Mouse (Mus musculus) NIH3T3 (cell line): ENCODE data around the gene Zfp706.
A peak's percentile ranks its signal among the peaks of the same experiment; 100 is the strongest.
"Not testable (repeated sequence)": the region's sequence is repeated elsewhere in the genome, so short reads cannot be mapped to it uniquely, and the experiment has no call there.

Experiments
- DNase-seq: peaks from one replicate; pipeline ENCODE4 v3.0.0-alpha.2; 2012; ENCODE audit warnings: low read depth

The Zfp706 gene

DNA sequence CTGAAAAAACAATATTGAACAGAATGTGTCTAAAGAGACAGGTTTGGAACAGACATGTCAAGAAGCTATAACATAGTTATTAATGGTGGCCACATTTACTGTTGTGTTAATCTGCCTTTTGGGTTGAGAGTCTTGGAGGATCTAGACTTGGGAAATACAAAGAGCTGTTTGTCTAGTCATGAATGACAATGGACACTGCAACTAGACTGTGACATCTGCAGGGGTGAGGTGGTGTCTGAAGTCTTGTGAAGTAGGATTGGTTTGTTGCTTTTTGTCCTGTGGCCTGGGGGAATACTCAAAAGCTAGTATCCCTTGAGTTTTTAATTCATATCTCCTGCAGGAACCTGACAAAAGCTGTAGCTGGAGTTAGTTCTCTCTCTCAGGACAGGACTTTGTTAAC is 973 bp upstream of the Zfp706 start:
- DNase-seq = no peak

DNA sequence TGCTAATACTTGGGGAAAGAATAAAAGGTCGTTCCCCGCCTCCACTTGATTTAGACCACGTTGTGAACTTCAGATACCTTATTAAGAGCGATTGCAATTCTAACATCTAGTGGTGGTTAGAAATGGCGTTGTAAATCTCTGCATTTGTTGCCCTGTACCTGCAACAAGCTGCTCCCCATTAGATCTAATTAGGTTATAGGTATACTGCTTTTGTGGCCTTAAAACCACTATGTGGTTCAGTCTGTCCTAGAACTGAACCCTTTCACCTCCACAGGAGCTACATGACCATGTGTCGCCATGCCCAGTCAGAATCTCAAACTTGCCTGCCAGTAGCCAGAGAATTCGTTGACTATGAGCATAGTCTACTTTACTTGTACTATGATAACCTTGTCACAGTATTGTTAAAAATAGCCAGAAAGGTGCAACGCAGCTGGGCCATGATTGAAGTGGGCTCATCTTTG is 416 bp upstream of the Zfp706 start:
- DNase-seq = no peak

DNA sequence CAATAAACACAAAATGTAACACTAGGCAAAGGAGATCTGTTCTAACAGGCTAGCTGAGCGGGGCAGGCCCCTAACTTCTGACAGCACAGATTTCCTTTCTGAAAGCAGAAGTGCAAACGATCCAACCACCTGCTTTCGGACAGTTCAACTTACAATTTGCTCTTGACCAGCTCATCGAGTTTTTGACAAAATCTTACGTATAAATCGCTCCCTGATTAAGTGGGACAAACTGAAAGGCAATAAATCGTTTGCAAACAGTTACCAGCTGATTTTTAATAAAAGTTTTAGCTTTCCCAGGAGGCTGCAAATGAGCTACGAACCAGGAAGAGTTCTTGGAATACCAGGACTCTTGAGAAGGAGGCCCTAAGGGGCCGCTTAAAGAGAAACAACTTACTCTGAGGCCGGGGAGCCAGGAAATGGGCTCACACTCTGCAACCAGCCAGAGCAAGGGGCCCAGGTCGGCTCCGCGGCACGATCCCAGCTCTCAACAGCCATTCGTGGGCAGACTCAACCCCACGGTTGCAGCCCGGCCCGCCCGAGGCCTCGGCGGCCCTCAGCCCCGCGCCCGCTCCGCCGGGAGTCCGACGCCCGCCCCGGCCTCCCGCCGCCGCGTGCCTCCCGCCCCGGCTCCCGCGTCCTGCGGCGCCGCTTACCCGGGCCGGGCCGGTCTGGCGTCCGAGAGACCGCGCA is 953 bp downstream of the Zfp706 start:
- DNase-seq = peak; percentile 61

DNA sequence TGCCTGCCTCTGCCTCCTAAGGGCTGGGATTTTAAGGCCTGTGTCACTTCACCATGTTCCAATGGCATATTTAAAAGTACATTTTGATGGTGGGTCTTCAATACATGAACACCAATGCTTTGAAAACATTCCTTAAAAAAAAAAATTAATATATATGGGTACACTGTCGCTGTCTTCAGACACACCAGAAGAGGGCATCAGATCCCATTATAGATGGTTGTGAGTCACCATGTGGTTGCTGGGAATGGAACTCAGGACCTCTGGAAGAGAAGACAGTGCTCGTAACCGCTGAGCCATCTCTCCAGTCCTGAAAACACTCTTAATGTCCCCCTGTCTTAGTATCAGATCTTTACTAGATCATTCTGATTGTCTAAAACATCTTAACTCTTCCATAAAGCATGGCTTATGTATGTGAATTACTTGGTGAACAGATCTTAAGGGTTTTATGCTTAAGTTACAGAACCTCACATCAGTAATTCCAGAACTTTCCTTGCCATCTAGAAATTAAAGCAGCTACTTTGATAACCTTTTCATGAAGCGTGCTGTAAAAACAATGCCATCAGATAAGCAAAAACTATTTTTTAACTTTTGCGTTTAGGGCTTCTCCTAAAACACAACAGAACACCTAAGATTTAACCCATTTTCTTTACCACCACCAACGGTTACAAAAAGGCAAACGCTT is 1.6 kb downstream of the Zfp706 start:
- no peak for DNase-seq

DNA sequence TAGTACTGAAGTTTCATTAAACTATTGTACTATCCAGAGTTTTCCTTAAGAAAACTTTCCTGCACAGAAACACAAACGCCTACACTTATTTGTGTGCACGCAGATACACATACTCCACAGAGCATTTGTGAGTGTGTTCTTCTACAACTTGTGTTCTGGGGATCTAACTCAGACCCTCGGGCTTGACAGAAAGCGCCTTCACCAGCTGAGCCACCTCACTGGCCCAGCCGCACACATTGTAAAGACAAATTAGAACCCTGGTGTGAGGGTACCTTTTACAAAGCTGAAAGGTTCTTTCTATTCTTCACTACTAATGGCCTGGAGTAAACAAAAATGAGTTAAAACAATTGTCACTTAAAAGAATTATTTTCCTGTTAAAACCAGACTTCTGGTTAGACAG is 2.7 kb downstream of the Zfp706 start:
- no peak for DNase-seq

DNA sequence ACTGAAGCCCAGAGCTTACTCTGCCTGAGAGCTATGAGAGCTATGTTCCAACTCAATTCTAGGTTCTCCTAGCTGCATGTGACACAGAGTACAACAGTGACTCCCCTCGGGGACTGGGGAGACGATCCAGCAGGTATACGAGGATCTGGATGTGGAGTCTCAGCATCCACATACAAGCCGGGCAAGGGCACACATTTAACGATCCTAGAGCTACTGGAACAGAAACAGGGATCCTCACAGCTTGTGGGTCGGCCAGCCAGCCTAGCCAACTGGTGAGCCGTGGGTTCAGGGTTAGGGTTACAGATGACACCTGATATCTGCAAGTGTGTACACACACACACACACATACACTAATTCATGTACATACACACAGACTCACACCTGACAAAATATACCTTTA is 5.3 kb downstream of the Zfp706 start:
- no peak for DNase-seq

DNA sequence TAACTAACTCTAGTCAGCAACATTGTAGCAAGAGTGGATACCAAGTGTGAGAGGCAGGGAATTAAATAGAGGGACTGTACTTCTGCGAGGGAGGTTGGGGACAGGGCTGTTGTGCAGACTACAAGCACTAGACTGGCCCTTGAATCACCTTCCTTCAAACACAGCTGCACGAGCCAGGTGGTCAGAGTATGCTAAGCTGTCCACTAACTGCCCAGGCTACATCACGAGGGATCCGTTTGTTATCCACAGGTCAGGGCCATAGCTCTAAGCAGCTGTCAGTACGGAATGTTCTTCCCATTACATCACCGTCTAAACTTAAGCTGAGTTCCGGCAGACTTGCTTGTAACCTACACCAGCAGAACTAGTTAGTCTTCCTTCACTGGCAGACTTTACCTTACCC is 8.0 kb downstream of the Zfp706 start:
- not testable (repeated sequence) for DNase-seq

DNA sequence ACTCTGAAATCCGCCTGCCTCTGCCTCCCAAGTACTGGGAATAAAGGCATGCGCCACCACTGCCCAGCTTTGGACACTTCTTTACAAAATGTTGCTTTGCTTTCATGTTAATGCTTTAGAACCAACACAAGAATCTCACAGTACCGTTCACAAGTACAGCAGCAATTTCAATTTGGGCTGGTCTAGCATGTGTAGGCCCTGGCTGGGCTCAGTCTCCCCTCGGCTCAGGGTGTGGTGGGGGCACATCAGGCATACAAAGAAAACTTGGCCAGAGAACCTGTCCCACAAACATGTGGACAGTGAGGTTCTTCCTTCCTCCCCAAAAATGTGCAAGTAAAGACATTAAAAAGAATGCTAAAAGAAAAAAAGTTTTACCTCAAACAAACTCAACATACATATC is 12.4 kb downstream of the Zfp706 start:
- no peak for DNase-seq

DNA sequence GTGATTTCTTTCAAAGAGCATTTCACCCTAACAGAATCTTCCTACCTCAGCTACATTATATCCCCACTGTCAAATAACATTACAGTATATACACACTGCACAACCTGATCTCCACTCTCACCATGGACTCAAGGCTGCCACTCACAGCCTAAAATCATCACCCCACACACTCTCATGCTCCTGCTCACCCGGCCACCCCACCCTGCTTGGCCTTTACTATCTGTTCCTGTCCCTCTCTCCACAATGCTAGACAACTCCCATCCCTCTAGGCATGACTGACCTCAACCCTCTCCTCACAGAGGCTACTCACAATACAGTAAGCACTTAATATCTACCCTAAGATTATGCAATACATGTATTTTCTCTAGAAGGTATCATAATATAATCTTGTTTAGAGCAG is 12.9 kb downstream of the Zfp706 start:
- DNase-seq = no peak

DNA sequence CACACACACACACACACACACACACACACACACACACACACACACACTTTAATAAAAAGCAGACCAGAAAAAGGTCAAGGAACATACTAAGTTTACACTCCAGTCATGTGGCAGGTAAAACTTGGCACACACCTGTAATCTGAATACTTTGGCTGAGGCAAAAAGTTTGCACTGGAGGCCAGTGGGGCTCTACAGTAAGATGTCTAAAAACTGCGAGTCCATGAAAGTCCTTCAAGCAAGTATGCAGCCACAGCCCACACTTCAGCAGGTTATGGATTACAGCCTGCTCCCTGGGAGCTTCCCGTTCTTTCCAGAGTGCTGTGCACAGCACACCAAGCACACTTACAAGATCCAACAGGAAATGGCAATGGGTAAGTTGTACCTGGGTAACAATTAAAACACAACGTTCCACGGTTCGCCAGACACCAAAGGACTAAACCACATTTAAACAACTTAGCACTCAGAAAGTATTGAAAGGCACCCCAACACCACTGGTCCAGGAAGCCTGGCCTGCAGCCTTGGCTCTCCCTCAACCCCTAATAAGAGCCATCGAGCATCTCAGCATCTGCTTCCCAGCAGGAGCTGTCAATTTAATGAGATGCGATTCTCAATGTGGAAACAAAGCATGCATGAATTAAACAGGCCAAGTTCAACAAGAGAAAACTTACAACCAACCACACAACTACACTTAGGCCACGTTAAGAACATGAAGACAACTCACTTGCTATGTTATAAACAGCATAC is 14.0 kb downstream of the Zfp706 start:
- DNase-seq = no peak

DNA sequence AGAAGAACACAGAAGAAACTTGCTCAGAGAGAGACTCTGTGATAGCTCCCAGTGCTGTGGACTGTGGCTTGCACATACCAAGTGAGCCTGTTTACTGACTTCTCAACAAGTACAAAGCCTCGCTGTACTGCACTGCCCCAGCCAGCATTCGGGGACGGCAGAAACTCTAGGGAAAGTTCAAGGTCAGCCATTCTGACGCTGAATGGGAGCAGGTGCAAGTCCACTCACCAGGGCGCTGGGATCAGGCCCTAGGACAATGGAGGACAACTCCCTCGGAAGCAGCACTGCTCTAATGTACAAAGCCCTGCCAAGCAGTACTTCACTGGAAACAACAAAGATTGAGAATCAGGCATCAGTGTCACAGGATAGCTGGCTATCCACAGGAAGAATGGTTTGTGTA is 16.2 kb downstream of the Zfp706 start:
- DNase-seq = no peak

DNA sequence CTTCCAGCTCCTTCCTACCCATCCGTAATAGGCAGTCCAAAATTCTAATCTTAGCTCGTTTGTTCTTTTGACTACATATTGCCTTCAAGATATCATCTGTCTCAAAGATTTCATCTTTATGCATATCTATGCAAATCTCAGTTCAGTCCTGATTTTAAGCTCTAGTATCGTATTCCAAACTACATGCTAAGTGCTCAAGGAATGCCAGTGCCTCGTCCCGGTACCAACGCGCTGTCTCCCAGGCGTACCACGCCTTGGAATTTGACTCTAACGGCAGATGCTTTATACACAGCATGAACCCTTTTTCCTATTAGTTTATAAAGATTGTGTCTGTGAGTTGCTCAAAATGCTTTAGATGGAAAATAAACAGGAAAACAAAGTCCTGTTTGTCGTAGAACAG is 17.7 kb downstream of the Zfp706 start:
- no peak for DNase-seq

DNA sequence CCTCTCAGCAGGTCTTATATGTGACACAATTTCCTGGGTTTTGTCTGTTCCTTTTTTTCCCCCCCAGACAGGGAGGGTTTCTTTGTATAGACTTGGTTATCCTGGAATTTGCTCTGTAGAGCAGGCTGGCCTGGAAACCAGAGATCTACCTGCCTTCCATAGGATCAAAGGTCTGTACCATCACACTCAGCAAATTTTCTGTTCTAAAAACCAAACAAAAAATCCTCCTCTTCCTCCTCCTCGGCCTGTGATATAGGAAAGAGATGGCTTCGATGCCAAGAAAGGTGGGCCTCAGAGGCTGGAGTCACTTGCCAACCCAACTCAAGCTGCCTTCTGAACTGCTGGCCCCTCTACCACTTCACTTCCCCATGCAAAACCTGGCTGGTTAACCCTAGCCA is 18.9 kb downstream of the Zfp706 start:
- no peak for DNase-seq

DNA sequence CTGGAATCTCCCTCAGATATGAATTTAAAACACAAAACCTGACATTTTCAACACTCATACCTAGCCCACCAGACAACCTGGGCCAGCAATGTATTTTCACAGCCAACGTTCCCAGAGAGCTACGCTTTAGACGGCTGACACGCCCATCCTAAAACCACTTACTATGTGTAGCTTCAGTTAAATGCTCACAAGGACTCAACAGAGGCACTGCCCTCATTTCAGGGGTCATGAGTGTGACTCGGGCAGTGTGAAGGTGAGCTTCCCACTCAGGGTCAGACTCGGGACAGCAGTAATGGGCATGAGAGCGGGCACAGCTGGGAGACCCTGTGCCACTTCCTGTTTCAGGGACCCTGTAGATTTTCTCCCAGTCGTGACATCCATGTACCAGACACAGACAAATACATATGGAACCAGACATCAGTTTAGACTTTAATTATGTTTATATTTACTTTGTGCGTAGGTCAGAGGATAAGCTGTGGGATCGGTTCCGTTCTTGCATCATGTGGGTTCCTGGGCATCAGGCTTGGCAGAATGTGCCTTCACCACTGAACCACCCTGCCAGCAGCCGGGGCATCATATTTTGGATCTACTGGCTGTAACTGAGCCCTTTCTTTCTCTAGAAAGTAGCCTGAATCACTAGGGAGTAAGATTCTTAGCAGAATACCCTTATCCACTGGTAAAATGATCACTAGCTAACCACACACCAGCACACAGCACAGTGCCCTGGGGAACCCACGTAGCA is 19.4 kb downstream of the Zfp706 start:
- DNase-seq = no peak

DNA sequence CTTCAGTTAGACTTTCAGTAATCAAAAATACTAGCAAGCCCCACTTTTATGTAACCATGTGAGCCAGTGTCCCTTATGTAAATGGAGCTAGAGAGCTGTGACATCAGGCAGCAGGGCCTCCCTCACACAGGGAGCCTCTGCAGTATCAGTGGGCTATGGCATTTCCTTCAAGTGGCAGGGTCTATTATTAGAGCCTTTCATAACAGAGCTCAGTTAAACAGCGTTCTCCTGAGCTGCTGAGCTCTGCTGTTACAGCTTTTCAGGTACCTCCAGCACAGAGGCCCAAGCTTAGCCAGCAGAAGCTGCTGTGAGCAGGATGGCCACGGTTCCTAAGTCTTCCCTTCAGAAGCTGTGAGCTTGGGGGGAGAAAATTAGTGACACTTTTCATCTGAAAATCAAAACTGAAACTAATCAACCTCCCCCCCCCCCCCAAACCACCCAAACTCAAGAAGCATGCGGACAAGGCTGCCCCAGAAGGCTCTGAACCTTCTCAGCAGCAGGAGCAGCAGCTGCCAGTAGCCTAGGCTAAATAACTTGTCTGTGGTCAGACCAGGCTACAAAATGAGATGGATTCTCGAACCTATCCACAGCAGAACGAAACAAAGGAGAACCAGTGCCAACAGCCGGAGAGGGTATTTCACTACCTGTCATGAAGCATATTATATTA is 20.2 kb downstream of the Zfp706 start:
- DNase-seq = no peak

DNA sequence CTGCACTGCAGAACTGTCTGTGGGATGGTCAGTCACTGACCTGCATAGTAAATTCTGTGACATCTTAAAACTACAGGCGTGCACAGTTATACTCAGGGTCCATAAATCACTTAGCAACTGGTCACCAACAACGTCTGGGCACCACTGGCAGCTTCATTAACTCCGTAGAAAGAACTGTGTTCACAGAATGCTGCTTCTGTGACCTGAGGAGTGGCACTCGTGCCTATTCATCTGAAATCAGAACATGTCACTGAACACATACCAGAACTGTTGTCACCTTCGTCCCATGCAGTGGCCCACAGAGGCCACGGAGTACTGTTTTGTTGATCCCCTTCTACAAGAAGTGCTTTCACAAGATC is 22.0 kb downstream of the Zfp706 start:
- no peak for DNase-seq

DNA sequence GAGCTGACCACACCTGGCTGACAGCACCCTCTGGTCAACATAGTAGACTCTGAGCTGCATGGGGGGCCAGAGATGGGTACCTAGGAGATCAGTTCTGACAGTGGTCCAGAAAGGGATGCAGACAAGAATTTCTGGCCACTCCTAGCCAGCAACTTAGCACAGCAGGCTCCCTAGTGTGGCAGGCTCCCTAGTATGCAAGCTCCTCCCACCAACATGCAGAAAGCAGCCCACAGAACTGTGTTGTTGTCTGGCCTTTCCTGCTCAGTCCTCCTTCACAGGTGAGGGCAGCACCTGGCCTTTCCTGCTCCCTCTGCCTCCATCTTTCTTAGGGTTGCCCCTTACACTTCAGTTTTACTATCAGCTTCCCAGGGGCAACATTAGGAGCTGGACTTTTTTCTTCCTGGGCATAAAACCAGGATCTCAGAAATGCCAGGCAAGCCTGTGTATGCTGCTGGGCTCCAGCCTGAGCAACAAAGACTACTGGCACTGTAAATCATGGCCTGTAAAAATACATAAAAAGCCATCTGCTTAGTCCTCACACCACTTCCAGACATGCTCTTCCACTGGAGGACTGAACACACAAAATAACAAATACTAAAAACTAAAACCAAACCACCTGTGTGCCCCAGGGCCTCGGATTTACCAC is 22.5 kb downstream of the Zfp706 start:
- no peak for DNase-seq

DNA sequence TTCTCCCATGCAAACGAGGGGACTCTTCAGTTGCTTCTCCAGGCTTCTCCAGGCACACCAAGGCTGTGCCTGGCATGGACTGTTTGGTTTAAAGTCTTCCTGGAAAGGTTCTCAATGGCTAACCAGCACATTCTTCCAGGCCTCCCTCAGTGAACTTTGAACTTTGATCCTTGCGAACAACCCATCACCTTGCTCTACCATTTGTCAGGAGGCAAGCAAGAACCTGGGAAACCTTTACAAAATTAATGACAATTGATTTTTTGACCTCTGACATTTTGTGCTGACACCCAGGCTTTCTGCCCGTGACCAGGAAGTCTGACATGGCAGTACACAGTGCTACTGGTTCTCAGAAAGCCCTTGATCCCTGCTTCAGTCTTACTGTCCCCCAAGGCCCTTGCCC is 24.1 kb downstream of the Zfp706 start:
- no peak for DNase-seq

DNA sequence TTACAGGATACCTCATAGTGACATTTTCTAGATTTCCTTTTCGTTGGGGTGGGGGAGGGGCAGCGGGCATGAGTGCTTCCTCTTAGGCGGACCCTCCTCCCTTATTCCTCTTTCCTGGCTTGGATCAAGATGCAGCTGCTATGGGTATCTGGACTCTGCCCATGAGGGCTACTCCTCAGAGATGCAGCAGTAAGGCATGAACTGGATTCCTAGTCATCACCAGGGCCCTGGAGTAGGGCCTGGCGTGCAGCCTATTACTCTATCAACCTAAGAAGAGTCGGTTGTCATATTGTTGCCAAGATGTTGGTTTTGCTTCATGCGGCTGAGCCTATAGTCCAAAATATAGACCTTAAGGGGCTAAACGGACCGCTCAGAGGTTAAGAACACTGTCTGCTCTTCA is 27.3 kb downstream of the Zfp706 start:
- DNase-seq = peak; percentile 45

DNA sequence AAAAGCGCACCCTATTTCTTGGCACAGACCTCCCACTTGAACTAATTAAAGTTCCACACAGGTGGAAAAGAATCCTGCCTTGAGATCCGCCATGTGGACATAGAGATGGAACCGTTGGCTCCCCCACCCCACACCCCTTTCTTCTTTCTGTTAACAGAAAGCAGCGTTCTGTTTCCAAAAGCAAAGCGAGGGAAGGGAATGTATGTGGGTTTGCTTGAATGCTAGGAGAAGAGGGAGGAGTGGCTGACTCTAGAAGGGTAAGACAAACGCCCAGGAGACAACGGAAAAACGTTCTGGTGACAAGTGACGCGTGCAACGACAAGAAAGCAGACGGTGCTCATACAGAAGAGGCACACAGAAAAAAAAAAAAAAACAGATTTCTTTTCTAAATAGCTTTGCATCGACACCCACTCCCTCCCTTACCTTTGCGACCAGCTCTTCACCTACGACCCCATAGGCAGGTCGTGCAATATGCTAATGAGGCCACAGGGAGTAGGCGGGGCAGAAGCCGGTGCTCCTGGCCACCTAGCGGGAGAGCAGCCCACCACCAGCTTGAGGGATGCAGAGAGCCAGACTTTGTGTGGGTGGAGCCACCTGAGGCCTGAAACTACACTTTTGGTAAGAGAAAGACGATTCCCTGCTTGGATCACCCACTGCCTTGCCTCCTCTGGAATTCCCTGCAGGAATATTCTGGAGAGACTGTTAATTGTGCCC is 27.9 kb downstream of the Zfp706 start:
- no peak for DNase-seq

DNA sequence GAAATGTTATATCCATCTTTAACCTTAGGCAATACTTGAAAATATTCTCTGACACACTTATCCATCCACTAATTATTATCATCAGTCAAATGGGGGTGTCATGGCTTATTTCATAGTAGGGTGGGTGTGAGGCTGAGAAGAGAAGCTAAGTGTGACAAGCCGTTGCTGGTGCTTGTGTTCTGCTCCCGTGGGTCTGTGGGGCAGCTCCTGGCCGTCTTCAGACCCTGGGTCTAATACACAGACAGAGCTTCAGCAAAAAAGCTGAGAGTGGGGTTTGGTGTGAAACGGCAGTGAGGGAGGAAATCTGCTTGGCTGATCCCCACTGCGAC is 28.4 kb downstream of the Zfp706 start:
- no peak for DNase-seq
